Mouse (Mus musculus) myocyte (in vitro differentiated cells): ENCODE data around the gene Banp.
A peak's percentile ranks its signal among the peaks of the same experiment; 100 is the strongest.

ENCODE experiments used
- MYOD1 ChIP-seq, 3 experiments: IDR thresholded peaks; one replicate each; pipeline ENCODE4 v1.6.1; 2011; ENCODE audit warnings: control low read depth in 2 of 3, low read depth in 2 of 3, mild to moderate bottlenecking in 2 of 3, moderate library complexity in 1 of 3; ENCODE audit not compliant: insufficient read length in 2 of 3, control insufficient read depth in 1 of 3
- MYOG ChIP-seq, 3 experiments: IDR thresholded peaks; one replicate each; pipeline ENCODE4 v1.6.1; 2011; ENCODE audit warnings: control low read depth in 2 of 3, low read depth in 2 of 3, mild to moderate bottlenecking in 2 of 3; ENCODE audit not compliant: insufficient read length in 2 of 3, control insufficient read depth in 1 of 3, insufficient read depth in 1 of 3
- POLR2A ChIP-seq: IDR thresholded peaks from one replicate; pipeline ENCODE4 v1.6.1; 2011; ENCODE audit warnings: low read depth, mild to moderate bottlenecking, control low read depth, moderate library complexity; ENCODE audit not compliant: insufficient read length
- TCF3 ChIP-seq: IDR thresholded peaks from one replicate; pipeline ENCODE4 v1.6.1; 2011; ENCODE audit warnings: low read depth, control low read depth; ENCODE audit not compliant: insufficient read length
- USF1 ChIP-seq: IDR thresholded peaks from one replicate; pipeline ENCODE4 v1.6.1; 2011; ENCODE audit warnings: low read depth, mild to moderate bottlenecking, control low read depth, moderate library complexity

DNA sequence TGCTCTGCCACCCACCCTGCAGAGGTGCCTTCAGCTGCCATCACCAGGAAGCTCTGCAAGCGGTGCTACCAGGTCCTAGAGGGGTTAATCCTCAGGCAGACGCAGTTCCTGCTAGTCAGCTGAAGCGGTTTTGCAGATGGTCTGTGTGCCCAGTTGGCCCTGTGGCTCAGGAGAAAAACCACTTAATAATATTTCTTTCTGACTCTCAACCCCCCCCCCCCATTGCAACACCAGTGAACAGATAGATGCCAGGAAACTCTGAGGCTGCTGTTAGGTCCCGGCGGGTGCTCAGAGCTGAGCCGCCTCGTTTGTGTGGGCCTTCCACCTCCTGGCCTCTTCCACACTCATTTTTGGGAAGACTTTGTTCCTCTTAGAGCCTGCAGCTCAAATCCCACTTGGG is 86.0 kb downstream of the Banp start:
- no peak for TF ChIP-seq POLR2A
- peak in 1 of 3 experiments; percentile 69 for TF ChIP-seq MYOG (IDR thresholded peaks at IDR 0.05; ENCODE audit: control insufficient read depth in 1 of 3, insufficient read depth in 1 of 3, insufficient read length in 2 of 3, low read depth in 2 of 3)
- TF ChIP-seq TCF3 = no peak
- no peak for TF ChIP-seq USF1
- peak in 2 of 3 experiments; percentile 34 to 52 for TF ChIP-seq MYOD1 (IDR thresholded peaks at IDR 0.05; ENCODE audit: control insufficient read depth in 1 of 3, insufficient read length in 2 of 3, low read depth in 2 of 3)
